Mouse (Mus musculus) liver, embryonic 14.5 days (tissue): ENCODE measurements around the gene Sdhaf2.

ENCODE experiments used
- CTCF ChIP-seq: IDR thresholded peaks from 2 replicates; pipeline ENCODE4 v1.5.1; 2016; ENCODE audit warnings: antibody characterized with exemption, low read depth, control low read depth
- EP300 ChIP-seq: IDR thresholded peaks from 2 replicates; pipeline ENCODE4 v1.6.1; 2016; ENCODE audit warnings: antibody characterized with exemption, low read depth

- TF ChIP-seq CTCF (no peak), EP300 (no peak)
These were observed 31.5 kb upstream of the Sdhaf2 start for GRCm38 (mm10) chr19:10557430-10557829.
